Mouse (Mus musculus): Measurements from ENCODE around the gene Rtel1.

DNA sequence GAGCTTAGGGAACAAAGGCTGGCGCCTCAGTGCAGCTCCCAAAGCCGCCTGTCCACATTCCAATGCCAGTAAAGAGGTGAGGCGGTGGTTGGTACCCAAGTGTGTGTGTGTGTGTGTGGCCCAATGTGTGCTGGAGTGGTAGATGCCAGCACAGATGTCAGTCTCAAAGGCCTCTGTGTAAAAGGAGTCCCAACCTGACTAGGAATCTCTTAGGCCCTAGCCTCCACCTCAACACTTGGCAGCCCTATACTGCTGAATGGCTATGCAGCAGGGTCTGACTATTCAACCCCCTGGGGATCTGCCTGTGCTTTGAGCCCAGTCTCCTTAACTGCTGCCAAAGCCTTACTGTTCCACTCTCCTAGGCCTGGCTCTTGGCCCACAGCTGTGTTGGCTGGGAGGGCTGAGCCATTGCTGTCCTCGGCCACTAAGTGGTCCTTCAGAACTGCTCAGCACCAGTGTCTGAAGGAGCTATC, 65.4 kb downstream of the Rtel1 start:
- TF ChIP-seq POLR2A (IDR thresholded peaks at IDR 0.05; ENCODE audit: borderline replicate concordance, extremely low read depth, insufficient read depth, insufficient read length, poor library complexity, severe bottlenecking) (no peak), CTCF (IDR thresholded peaks at IDR 0.05; ENCODE audit: borderline replicate concordance, extremely low read depth, insufficient read depth, insufficient read length) (no peak)
